Mouse (Mus musculus) gastrocnemius, postnatal 25 days (tissue): ENCODE measurements at regions not wholly inside any gene's neighbourhood (a gene's known extent, or its start where the extent isn't known, plus 50 kb on each side); places are given as distances from the start of the nearest gene placed in this dataset.

ENCODE experiments used
- DNase-seq: peaks from one replicate; pipeline ENCODE4 v3.0.0; 2022

DNA sequence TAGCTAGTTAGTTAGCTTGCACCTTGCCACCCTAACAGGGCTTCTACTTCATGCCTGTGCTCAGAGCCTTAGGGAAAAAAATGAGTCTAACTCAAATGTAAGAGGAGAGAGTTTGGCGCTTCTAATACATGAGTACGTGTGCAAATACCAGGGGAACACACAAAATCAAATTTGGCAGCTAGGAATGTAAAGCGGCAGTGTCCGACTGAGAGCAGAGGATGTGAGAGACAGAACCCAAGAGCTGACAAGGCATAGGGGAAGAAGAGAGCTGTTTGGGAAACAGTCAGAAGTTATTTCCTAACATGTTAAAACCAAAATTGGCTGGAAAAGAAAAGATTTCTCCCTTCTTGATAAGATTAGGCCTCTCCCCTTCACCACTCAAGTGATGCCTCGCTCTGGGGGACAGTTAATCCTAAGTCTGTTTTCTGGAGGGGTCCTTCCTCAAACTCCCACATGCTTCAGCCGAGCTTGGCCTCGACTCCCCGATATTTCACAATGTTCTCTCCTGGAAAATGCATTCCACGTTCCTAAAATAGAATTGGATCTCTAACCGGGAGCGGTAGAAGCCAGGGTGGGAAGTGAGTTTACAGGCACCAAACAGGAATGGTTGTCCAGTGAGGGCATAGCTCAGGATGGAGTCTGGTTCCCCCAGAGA lies 229.1 kb downstream of the Maf start:
- peak; percentile 66 for DNase-seq

DNA sequence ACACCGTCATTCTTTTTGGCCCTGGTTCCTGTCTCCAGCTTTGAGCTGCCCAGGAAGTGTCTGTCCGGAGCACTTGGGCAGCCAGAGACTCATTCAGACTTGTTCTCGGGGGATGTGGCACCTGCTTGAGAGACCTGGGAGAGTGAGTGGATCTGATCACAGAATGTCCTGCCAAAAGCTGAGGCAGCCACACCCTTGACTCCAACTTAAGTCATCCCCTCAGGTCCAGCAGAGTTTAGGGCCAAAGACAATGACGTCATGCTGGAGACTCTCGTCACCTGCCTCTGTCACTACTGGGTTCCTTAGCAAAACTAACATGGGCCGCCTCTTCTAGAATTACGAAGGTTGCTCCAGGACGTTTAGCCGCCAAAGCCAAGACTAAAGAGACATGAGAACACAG lies 231.5 kb downstream of the Maf start:
- peak; percentile 82 for DNase-seq

DNA sequence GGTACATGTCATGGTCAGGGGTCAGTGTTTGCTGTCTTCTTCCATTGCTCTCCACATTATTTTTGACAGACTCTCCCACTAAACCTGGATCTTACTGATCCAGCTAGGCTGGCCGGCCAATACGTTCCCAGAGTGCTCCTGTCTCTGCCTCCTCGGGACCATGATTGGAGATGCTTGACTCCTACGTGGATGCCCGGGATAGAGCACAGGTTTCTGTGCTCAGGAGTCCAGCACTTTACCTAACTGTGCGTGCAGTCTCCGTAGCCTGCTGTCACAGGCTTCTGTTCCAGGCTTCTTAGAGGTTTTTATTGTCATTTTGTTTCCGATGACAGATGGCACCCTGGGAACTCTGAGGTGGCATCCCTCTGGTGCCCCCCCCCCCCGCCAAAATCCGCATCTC lies 232.4 kb downstream of the Maf start:
- no peak for DNase-seq

DNA sequence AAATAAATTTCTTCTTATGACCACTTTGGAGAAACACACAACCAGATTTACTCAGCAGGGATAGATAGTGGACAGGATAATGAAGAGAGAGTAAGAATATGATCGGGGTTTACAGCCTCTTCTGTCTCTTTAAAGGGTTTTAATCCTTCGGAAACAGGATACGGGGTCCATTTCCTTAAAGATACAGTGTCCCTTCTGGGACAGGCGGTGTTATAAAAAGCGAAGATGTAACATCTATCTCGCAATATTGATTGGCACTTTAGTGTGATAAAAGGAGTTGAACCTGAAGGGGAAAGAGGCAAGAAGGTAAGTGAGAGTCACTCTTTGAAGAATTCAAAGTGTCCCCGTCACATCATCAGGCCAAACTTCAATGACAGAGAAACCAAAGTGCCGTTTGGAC lies 233.6 kb downstream of the Maf start:
- DNase-seq = no peak

DNA sequence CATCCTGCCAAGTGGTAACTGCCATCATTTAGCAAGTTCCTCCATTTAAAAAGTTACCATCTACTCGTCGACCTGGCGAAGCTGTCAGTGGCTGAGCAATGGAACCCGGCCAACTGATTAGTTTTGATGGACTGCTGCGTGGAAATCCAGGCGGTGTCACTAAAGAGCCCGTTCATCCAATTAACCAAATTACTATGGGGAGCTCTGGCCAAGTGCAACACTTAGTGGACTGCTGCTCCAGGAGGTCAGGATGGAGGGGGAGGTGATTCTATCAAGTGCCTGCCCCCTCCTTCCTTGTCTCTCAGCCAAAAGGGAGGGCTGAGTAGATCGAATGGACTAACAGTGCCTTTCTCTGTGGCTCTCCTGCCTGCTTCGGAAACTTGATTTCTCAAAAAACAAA lies 241.0 kb downstream of the Maf start:
- no peak for DNase-seq

DNA sequence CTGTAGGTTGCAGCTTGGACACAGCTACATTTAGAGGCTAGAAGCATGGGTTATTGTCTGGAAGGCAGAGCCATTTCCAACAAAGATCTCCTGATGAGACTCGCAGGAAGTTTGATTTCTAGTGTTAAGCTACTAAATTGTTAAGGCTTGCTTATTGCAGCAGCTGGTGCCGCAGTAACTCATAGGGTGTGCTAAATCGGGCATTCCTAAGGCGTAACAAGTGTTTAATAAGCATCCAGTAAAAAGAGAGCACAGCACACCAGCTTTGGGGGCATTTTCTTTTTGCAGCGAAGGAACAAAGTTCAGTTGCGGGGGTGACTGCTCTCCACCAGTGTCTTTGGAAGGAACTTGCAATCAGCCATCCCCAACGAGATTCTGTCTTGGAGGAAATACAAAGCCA lies 241.5 kb downstream of the Maf start:
- DNase-seq = no peak

DNA sequence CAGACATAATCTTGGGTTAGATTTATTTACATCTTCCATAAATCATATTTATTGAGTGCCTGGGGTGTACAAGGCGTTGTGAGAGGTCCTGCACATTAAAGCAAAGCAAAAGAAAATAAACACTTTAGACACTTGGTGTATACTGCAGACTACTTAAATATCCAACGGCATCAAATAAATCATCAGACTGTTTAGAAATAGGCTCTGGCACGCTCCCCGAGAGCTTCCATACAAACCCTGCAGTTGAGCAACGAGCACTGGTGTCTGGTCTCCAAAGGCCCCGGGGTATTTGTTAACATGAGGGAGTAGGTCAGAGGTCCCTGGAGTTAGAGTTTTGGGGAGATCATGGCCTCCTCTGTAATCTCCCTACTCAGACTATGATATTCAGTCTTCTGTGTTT lies 244.9 kb downstream of the Maf start:
- DNase-seq = no peak

DNA sequence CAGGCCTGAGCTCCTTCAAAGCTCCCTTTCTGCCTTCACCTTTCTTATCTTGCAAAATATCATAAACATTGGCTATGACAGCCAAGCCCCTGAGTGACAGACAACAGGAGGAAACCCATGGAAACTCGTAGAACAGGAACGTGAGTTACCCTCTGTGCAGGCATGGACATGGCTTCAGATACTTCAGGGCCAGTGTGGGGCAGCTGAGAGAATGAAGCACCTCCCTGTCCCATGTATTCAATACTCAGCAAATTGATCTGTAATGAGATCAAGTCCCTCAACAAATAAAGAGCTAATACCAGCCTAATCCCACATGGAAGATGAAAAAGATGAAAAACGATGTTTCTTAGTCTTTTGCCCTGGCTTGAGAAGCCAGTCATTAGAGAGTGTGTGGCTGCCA lies 249.5 kb downstream of the Maf start:
- no peak for DNase-seq

DNA sequence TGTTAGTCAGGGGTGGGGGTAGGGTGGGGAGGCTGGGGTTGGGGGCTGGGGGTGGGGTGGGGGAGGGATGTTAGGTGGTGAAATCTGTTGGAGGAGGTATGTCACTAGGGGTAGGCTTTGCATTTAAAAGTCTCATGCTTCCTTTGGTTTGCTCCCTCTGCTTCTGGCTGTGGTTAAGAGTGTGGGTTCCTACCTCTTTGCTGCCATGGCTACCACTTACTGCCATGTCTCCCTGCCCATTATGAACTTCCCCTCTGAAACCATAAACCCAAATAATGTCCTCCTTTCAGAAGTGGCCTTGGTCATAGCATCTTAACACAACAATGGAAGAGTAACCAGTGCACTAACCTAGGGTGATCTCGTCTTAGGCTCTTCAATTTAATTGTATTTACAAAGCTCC lies 256.8 kb downstream of the Maf start:
- no peak for DNase-seq

DNA sequence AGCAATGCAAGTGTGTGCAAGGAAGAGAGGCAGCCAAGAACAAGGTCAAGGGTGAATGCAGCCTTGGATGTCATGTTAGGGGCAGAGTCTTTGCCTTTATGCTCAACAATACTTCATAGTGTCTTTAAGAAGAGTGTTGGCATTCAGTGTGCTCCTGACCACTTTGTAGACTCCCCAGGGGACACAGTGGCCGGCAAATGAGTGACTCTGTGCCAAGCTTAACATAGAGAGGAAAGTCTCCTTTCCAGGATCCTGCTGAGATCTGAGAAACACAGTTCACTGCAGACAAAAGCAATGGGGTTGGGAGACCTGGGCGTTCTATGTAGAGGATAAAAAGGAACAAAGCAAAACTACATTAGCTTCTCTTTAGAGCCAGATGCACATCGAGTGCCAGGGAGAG lies 259.2 kb downstream of the Maf start:
- DNase-seq = no peak

DNA sequence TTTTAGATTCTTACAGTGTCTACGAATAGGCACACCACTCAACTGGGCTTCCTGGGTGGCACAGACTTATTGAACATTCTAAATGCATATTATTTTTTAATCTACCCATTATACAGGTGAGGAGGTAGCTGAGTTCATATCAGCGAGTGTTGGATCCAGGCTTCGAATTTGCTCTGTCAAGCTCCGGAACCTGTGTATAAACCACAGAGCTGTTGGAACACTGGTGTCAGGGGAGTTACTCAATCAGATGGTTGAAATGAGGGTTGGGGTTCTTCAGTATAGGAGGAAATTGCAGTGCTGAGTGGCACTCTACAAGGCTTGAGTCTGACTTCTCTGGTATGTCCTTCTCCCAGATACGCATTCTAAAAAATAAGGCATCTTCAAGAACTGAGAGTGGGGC lies 263.1 kb downstream of the Maf start:
- no peak for DNase-seq

DNA sequence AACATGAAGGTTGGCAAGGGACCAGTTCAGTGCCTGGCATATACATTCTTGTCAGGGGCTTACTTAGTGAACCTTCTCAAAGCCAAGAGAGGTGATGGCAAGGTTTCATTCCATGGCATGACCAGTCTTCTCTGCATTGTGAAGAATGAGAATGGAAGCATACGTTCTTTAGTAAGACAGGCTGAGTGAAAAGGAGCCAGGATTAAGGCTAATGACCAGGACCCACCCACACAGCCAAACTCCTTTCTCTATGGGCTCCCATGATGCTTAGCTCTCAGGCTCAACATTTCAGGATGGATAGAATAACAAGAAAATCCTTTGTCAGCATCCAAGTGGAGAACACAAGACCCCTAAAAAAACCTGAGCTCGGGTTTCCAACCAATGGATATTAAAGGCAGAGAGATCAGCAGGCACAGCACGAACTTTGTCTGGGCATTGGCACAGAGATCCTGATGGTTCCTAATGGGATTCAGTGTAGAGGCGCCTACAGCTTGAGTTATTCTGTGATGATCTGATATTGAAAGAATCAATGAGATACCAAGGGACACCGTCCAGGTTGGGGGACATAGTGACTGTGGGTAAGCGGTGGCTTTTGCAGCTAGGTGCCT lies 265.5 kb downstream of the Maf start:
- DNase-seq = no peak

DNA sequence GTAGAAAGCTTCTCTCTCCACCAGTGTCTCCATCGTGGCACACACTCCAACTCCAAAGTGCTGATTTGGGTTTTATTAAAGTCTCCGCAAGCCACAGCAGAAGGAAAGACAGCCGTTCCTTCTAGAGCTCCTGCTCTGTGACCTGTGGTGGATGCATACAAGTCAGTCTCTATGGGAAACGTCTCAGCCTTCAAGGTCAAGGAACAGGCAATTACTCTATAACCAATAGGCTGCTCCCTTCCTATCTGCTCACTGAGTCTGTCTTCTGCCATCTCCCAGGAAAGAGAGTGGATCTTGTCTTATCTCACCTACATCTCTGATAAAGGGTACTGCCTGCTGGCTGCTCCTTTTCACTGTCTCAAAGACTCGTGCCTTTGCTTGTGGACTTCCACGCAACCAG lies 266.3 kb downstream of the Maf start:
- no peak for DNase-seq

DNA sequence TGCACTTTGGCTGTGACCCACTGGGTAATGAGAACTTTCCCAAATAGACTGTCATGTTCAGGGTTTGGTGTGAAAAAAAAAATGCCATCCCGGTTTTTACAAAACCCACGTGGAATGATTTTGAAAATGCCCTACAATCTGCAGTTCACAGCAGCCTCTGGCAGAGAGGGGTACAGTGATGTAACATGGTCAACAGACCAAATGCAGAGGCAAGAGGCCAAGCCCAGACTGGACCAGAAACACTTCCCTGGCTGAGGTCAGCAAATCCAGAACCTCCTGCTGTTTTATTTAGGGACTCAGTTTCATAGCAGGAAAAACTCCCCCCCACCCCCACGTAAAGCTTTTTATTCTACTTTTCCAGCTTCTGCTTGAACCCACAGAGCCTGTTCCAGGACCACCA lies 267.4 kb downstream of the Maf start:
- DNase-seq = peak; percentile 27

DNA sequence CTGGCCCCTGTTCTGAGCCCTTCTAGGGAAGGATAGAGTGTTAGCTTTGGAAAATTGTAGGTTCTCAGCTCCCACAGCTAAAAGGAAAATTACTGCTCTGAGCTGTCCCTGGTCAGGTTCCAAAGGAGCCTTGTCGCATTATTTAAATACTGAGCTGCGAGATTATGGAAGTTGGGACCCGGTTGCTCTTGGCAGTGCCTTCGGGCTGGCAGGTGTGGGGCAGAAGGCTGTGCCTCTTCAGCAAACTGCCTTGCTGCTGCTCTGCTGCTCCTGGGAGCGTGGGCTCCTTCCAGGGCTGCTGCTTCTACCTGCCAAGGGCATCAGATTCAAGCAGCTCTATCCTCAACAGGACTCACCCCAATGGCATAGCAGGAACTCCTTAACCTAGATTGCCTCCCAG lies 268.1 kb downstream of the Maf start:
- no peak for DNase-seq

DNA sequence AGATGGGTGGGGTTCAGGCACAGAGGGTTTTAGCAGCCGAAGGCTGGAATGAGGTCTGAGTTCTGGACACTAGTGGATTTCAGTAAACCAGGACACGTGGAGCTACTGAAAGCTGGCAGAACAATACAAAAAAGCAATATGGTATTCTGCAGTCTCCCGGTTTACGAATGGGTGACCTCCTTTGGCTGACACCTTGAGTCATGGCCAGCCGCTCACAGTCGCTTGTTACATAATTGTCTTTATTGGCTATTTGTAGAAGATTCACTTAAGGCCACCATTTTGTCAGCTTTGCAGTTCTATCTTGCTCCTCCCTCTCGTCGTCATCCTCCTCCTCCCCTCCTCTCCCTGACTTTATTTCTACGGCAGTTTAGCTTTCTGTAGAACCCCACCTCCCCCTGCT lies 269.6 kb downstream of the Maf start:
- no peak for DNase-seq

DNA sequence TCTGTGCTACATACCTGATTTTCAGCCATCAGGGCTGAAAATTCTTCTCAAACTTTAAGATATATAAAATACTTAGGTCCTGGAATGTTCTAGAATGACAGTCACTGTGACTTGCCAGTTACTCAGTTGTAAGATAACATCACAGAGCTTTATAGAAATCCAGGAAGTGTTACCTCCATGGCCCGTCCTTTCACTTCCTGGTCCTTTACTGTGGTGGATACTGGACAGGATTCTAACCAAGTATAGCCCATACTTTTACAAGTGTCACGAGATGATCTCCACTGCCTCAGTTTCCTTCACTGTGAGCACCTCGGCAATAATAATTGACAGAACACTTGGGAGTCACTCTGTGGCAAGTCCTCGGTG lies 271.3 kb downstream of the Maf start:
- DNase-seq = no peak

DNA sequence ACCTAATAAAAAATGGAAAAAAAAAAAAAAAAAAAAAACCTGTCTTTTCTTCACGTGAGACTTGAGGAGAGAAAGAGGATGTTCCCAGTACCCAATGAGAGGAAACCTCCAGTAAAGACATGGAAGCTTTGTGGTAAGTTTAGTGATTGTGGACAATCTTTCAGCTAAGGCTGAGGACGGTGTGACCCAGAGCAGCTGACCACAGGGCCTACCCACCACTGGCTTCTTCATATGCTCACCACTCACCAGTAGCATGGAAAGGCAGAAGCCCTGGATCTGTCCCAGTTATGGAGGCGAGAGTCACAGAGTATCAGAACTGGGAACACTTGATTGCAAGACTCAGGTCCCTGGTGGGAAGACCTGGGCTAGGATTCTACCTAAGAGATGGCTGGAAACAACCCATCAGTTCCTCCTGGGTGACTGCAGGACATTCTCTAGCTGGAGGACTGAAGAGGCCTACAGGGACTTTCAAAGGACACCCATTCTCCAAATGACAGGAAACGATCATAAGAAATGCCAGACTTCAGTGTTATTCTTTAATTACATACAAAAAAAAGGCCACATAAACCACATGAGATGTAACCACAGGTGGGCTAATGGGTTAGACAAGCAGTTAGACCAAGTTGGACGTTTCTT lies 271.8 kb downstream of the Maf start:
- no peak for DNase-seq

DNA sequence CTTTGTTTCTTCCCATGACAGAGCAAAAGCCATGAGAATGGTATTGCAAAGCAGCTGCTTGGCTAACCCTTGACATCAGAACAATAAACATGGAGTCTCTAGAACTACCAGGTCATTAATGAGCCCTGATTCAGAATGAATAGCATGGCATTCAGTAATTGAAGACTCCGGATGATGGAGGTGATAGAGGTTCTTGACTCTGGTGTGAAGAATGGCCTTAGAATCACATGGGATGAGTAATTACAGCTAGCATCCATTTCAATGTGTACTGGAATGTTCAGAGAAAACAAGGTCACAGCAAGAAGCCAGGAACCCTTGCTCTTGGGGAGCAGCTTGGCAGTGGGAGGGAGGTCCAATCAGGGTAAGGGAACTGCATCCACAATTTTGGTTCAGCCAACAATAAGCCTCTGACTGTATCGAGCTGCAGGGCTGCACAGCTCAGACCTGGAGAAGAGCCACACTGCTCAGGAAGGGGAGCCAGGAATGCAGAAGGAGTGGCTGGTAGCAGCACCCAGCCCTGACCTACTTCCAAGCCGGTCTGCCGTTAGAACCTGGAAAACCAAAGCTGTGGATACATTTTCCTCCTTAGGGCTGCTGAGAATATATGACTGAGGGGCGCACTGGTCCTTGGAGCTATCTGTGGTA lies 275.1 kb downstream of the Maf start:
- peak; percentile 32 for DNase-seq

DNA sequence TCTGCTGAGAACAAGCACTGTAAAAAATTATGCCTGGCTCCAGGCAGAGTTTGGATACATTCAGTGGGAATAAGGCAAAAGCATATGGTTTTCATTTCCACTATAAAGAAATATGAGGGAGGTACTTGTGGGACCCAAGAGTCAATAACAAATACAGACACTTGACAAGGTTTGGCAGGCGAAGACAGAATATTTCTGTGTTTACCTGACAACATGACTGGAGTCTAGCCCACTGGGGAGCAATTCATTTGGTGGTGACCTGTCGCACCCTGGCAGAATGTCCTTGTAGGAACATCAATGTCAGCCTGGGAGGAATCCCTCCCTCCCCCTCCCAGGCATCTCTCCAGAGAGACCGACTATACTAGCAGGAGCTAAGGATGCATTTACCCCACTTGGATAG lies 276.8 kb downstream of the Maf start:
- no peak for DNase-seq

DNA sequence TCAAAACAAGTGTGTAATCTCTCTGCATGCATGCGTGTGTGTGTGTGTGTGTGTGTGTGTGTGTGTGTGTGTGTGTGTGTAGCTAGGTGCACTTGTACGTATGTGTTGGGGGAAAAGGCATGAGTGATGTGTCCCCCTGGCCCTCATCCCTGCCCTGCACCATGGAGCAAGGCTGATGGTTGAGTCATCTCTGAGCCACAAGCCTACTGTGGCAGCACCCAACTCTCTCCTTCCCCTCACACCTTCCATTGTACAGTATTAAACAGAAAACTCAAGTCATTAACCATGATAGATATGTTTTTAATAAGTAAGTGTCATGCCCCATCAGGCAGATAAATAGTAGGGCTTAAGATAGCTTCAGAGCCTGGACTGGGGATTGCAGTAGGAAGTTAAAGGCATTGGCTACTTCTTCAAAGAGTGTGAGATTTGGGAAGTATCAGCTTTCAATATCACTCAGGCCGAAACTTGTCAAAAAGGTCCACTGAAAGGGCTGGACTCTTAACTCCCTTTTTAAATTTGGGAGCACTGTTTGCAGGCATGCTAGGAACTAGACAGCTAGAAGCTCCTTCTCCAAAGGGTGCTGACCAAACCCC lies 278.2 kb downstream of the Maf start:
- no peak for DNase-seq

DNA sequence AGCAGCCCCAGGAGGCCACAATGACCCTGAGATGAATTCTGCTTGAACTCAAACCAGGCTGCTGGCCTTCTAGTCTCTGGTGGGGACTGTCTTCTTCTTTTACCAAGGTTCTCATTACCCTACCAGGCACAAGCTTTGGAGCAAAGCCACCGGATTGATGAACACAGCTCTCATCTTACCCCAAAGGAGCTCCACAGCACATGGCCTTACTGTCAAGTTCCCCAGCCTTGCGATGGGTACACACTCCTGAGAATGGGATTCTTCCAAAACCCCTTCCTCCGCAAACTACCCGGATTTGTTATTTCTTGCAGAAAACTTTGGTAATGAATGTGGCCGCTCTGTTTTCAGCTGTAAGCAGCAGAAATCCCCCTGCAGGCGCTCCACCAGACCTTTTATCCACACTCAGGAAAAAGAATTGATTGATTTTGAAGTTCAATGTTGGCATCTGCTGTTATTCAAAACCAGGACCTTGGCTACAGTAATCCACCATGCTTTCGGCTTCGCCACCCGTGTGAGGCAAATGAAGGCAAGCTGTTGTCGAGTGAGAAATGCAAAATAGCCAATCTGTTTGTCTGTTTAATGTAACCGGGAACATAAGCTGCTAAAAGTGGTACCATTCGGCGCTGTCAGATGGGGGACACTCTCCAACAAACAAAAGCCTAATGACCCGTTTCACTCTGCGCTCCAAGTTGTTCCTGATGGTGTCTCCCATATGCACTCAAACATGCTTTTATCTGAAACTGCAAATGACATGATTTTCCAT lies 278.9 kb downstream of the Maf start:
- DNase-seq = no peak

DNA sequence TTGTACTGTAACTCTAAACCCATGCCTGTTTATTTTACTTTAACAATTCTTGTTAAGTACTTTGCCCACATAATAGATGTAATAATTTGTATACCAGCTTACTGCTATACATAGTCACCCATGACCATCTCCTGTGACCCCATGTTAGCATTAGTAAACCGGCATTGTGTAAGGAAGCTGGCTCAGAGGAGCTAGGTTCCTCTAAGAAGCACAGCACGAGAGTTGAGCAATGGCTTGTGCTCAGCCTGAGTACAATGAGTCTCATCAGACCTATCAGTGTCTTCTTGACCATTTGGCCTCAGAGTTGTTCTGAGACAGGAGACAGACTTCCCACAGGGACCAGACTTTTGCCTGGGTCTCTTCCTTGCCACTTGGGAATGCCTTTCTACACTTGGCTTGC lies 279.6 kb downstream of the Maf start:
- DNase-seq = no peak
